Mouse (Mus musculus) megakaryocyte-erythroid progenitor cell, adult 5 weeks (primary cell): ENCODE measurements around the gene Serbp1. TPM values are rescaled to one million over a fixed set of nuclear protein-coding genes. Genes with fewer than 3 reads are reported as not detected.

Source experiments
- polyA plus RNA-seq: library from polyadenylated mRNA; stranded (reverse); fragments of >175 nt; gene quantifications from 2 replicates; pipeline ENCODE4 v1.2.3, GENCODE M21; 2012

Gene Serbp1
- polyA plus RNA-seq = 1,916 and 2,514 TPM in 2 replicates

DNA sequence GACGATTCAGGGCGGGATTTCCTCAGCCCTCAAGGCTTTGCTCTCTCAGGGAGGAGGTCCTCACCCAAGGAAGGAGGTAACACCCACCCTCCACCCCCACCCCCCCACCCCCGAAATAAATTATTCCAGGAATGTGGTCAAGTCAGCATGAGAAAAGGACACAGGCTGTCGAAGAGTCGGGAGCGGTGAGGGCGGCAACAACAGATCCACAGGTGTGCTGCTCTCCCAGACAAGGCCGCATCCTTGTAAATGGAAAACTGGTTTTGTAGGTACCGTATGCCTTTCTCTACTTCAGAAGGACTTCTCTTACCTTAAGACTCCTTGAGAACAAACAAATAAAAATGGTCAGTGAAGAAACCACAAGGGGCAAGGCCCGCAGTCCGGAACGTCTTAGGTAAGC, at the start of gene Serbp1:
Serbp1 (plus strand) TSS at position 200 of the 400 bp plus-strand sequence.

Other genes starting within 250 kb of the Serbp1 start
- gene Gadd45a, start 200.7 kb upstream of the Serbp1 start, polyA plus RNA-seq = 173 and 215 TPM in 2 replicates
- 0.31 and 0.32 TPM in 2 replicates for gene Il12rb2, start 138.0 kb downstream of the Serbp1 start, polyA plus RNA-seq